Mouse (Mus musculus) midbrain, embryonic 14.5 days (tissue): ENCODE results near the gene Ptcra. TPM values are rescaled to one million over a fixed set of nuclear protein-coding genes. Genes with fewer than 3 reads are reported as not detected.
"Not testable (repeated sequence)": the region's sequence is repeated elsewhere in the genome, so short reads cannot be mapped to it uniquely, and the experiment has no call there.

Experiments used
- ATAC-seq: fragments of 200-750 bp; cut with Nextera tagmentation; 2 replicates; pipeline ENCODE4 v1.8.0; 2017; ENCODE audit warnings: moderate number of reproducible peaks, moderate library complexity; ENCODE audit not compliant: low FRiP score, low TSS enrichment
- DNase-seq: peaks from one replicate; pipeline ENCODE4 v3.0.0-alpha.2; 2015
- H3K27ac ChIP-seq: fragments of 300-500 bp; sonication (generic); replicated peaks from 2 replicates; pipeline ENCODE4 v1.5.1; 2014; ENCODE audit warnings: mild to moderate bottlenecking, low read depth, low read length, moderate library complexity
- H3K27me3 ChIP-seq: fragments of 300-500 bp; sonication (generic); 2 replicates; pipeline ENCODE4 v1.6.1; 2014; ENCODE audit warnings: low read length, control low read depth, mixed read lengths; ENCODE audit not compliant: control insufficient read depth, insufficient read depth
- H3K36me3 ChIP-seq: fragments of 300-500 bp; sonication (generic); 2 replicates; pipeline ENCODE4 v1.6.1; 2014; ENCODE audit warnings: low read length, control low read depth; ENCODE audit not compliant: control insufficient read depth, insufficient read depth
- H3K4me1 ChIP-seq: fragments of 300-500 bp; sonication (generic); 2 replicates; pipeline ENCODE4 v1.6.1; 2014; ENCODE audit warnings: mild to moderate bottlenecking, antibody characterized with exemption, low read length, control low read depth; ENCODE audit not compliant: control insufficient read depth, insufficient read depth
- H3K4me2 ChIP-seq: fragments of 300-500 bp; sonication (generic); 2 replicates; pipeline ENCODE4 v1.6.1; 2014; ENCODE audit warnings: mild to moderate bottlenecking, low read length, moderate library complexity
- H3K4me3 ChIP-seq: fragments of 300-500 bp; sonication (generic); replicated peaks from 2 replicates; pipeline ENCODE4 v1.5.1; 2014; ENCODE audit warnings: low read depth, low read length
- H3K9ac ChIP-seq: fragments of 300-500 bp; sonication (generic); replicated peaks from 2 replicates; pipeline ENCODE4 v1.6.1; 2014; ENCODE audit warnings: mild to moderate bottlenecking, low read length, moderate library complexity
- H3K9me3 ChIP-seq: fragments of 300-500 bp; sonication (generic); 2 replicates; pipeline ENCODE4 v1.6.1; 2016; ENCODE audit warnings: low read length, control low read depth, mixed read lengths; ENCODE audit not compliant: control insufficient read depth
- WGBS: fragments of 180-500 bp; shearing (Covaris S2); extraction: QIAGEN DNeasy Blood & Tissue Kit; methylation state at CpG from one replicate; pipeline ENCODE4 v1.1.7; 2014; 5-methylcytosine and 5-hydroxymethylcytosine counted together
- polyA plus RNA-seq: library from polyadenylated mRNA; unstranded; fragments of >200 nt; fragmentation: Nextera tagmentation; extraction: Ambion mirVana; gene quantifications from 2 replicates; pipeline ENCODE4 v1.2.1, GENCODE M21; 2014

Ptcra gene
- polyA plus RNA-seq, 1 experiment from 2014 or later: 0.22 TPM

- H3K36me3 ChIP-seq: peaks cover 43% of the 10 kb centered on the region
- WGBS: 12% methylated on average over 19 of the region's 20 CpGs
- ATAC-seq: no peak
- H3K27ac ChIP-seq: peak overlapping the region; percentile 71; the same call in 1 of the 2 replicates
- H3K4me2 ChIP-seq: peak overlapping the region; percentile 84
- H3K4me3 ChIP-seq: peak overlapping the region; percentile 67
- peak overlapping the region; percentile 61 for H3K9ac ChIP-seq
- peaks cover 14% of the 10 kb centered on the region; the same call in 1 of the 2 replicates for H3K4me1 ChIP-seq
- H3K27me3 ChIP-seq: no peaks in the 10 kb centered on the region
- peak; percentile 42 for DNase-seq
- no peaks in the 10 kb centered on the region for H3K9me3 ChIP-seq
Observed at GRCm38 (mm10) chr17:46773278-46774130, 10.0 kb upstream of the Ptcra start.

- ATAC-seq: peak; percentile 89
Observed at GRCm38 (mm10) chr17:46772404-46773277, 9.1 kb upstream of the Ptcra start, which contains the start of gene 2310039H08Rik. Gene 2310039H08Rik (plus strand): TSS chr17:46772635.

GRCm38 (mm10) chr17:46772038-46772403 lies 8.5 kb upstream of the Ptcra start:
- ATAC-seq (peak; percentile 35; the same call in 1 of the 2 replicates), DNase-seq (no peak)
- Histone ChIP-seq H3K27me3 (no peaks in the 10 kb centered on the region), H3K4me1 (peaks cover 14% of the 10 kb centered on the region; the same call in 1 of the 2 replicates), H3K4me3 (peak overlapping the region; percentile 67), H3K9me3 (no peaks in the 10 kb centered on the region), H3K9ac (peak overlapping the region; percentile 50; the same call in 1 of the 2 replicates), H3K36me3 (peaks cover 28% of the 10 kb centered on the region), H3K4me2 (peak overlapping the region; percentile 84), H3K27ac (peak overlapping the region; percentile 71)
- WGBS: 8% methylated on average over 5 of the region's 5 CpGs

More at GRCm38 (mm10) chr17:46772404-46773277, 9.1 kb upstream of the Ptcra start, which contains the start of gene 2310039H08Rik:
- peak within 1 kb of the TSS; percentile 61 for H3K9ac ChIP-seq
- H3K4me2 ChIP-seq: peak within 1 kb of the TSS; percentile 84
- WGBS: under 1% methylated on average over 50 of the region's 50 CpGs
- H3K27ac ChIP-seq: peak within 1 kb of the TSS; percentile 71
- no peaks in the 10 kb centered on the region for H3K27me3 ChIP-seq
- H3K9me3 ChIP-seq: no peaks in the 10 kb centered on the region
- peak within 1 kb of the TSS; percentile 67 for H3K4me3 ChIP-seq
- H3K4me1 ChIP-seq: peaks cover 14% of the 10 kb centered on the region; the same call in 1 of the 2 replicates
- H3K36me3 ChIP-seq: peaks cover 34% of the 10 kb centered on the region
- DNase-seq: peak; percentile 91

GRCm38 (mm10) chr17:46771616-46772015 lies 8.1 kb upstream of the Ptcra start:
- WGBS: 66% methylated on average over 17 of the region's 17 CpGs
- peak overlapping the region; percentile 71; the same call in 1 of the 2 replicates for H3K27ac ChIP-seq
- peaks cover 25% of the 10 kb centered on the region for H3K36me3 ChIP-seq
- DNase-seq (no peak), ATAC-seq (no peak)
- H3K9ac ChIP-seq: peak overlapping the region; percentile 50; the same call in 1 of the 2 replicates
- H3K4me1 ChIP-seq: peaks cover 14% of the 10 kb centered on the region; the same call in 1 of the 2 replicates
- no peaks in the 10 kb centered on the region for H3K9me3 ChIP-seq
- peak overlapping the region; percentile 67 for H3K4me3 ChIP-seq
- H3K27me3 ChIP-seq: no peaks in the 10 kb centered on the region
- peak overlapping the region; percentile 84 for H3K4me2 ChIP-seq

DNA sequence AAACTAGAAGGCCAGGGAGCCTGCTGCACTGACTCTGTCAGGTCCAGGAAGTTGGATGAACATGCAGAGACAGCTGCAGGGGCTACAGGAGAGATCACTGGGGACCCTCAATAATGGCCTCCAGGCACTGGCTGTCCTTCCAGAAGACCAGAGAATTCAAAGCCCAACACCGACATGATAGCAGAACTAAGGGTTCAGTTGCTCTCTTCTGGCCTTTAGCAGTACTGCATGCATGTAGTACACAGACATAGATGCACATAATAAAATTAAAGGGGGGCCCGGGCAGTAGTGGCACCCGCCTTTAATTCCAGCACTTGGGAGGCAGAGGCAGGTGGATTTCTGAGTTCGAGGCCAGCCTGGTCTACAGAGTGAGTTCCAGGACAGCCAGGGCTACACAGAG lies 7.5 kb upstream of the Ptcra start:
- Histone ChIP-seq H3K27ac (no peak overlapping the region), H3K4me1 (peaks cover 14% of the 10 kb centered on the region; the same call in 1 of the 2 replicates), H3K27me3 (no peaks in the 10 kb centered on the region), H3K4me3 (no peak overlapping the region), H3K9ac (no peak overlapping the region), H3K9me3 (no peaks in the 10 kb centered on the region), H3K36me3 (peaks cover 20% of the 10 kb centered on the region), H3K4me2 (no peak overlapping the region)
- DNase-seq (no peak), ATAC-seq (no peak)
- WGBS: 87% methylated on average over 4 of the region's 4 CpGs

DNA sequence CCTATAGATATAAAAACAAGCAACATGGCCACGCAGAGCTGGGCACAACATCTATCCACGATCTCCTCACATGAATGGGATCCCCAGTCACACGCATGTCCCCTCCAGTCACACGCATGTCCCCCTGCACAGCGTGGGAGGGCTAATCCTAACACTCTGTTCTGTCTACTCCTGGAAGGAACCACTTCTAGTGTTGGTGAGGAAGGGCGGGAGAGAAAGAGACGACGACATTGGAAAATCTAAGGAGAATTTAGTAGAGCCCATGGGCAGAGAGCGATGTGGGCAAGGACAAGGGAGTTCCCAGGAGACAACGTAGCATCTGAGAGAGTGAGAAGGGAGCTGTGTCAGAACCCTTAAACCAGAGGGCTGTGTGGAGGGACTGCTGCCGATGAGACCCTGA lies 7.0 kb upstream of the Ptcra start:
- Histone ChIP-seq H3K4me1 (peaks cover 14% of the 10 kb centered on the region; the same call in 1 of the 2 replicates), H3K4me2 (no peak overlapping the region), H3K27ac (no peak overlapping the region), H3K27me3 (no peaks in the 10 kb centered on the region), H3K9me3 (no peaks in the 10 kb centered on the region), H3K36me3 (peaks cover 15% of the 10 kb centered on the region), H3K4me3 (no peak overlapping the region), H3K9ac (no peak overlapping the region)
- DNase-seq (no peak), ATAC-seq (no peak)
- 89% methylated on average over 11 of the region's 11 CpGs for WGBS

DNA sequence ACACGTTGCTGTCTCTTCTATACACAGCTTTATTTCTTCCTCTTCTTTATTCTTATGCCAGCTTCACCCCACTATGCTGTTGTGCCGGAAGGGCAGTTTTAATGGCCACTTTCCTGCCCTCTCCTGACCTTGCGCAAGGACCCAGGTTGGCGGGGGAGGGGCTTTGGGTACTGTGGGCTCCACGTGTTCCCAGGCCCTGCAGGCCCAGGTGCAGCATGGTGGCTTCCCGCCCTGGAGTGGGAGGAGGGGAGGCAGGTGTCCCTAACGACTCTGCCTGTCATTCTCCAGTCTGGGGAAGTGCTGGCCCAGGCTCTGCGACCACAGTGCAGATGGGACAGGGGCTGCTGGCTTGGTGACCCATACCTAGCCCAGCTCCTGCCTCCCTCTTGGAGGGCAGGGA lies 4.4 kb upstream of the Ptcra start:
- H3K27me3 ChIP-seq: no peaks in the 10 kb centered on the region
- no peaks in the 10 kb centered on the region for H3K9me3 ChIP-seq
- no peak for ATAC-seq
- no peak overlapping the region for H3K4me3 ChIP-seq
- peaks cover 5% of the 10 kb centered on the region; the same call in 1 of the 2 replicates for H3K4me1 ChIP-seq
- no peak overlapping the region for H3K4me2 ChIP-seq
- DNase-seq: no peak
- no peak overlapping the region for H3K27ac ChIP-seq
- no peaks in the 10 kb centered on the region for H3K36me3 ChIP-seq
- H3K9ac ChIP-seq: no peak overlapping the region
- 64% methylated on average over 8 of the region's 8 CpGs for WGBS

GRCm38 (mm10) chr17:46764916-46765315 lies 1.4 kb upstream of the Ptcra start:
- H3K4me1 ChIP-seq, H3K9me3 ChIP-seq, H3K4me2 ChIP-seq, H3K4me3 ChIP-seq, H3K27ac ChIP-seq, ATAC-seq, DNase-seq, H3K27me3 ChIP-seq, H3K36me3 ChIP-seq, H3K9ac ChIP-seq: not testable (repeated sequence)
- WGBS: 72% methylated on average over 8 of the region's 9 CpGs
